8 mouse cellular contexts compared by ENCODE assay signal in the genomic region with DNA sequence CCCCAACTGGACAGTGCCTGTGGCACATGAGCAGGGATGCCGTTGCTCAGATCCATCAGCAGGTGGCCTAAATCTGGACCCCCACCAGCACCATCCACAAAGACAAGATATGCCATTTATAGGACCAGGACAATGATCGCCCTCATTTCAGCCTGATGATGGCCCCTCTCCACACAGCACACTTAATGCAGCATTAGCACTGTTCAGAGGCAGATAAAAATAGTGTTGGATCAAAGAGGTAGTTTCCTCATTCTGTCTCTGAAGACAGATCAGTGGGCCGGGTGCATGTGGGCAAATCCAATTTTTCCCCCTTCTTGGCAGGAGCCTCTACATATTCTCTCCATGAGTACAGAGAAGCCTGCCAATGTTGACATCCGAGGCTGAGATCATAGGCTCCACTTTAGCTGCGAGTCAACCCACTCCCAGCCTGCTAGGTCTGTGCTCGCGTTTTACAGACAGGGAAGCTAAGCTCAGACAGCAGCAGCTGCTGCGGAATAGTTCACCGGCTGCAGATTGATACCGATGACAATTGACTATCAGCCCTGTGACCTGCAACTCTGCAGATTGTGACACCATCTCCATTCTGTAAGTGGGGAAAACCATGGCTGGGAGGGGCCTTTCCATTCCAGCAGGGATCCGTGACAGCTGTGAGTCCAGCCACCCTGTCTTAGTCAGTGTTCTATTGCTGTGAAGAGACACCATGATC.
DNase-seq lines count a peak whose midpoint lies in the region; ATAC-seq and TF ChIP-seq lines count a peak whose summit lies in the region.

No protein-coding gene starts in this region.

- no peak overlapping the region for H3K4me2 ChIP-seq in limb, embryonic 13.5 days (replicated peaks)
- no peak overlapping the region for H3K4me2 ChIP-seq in intestine, postnatal 0 days (replicated peaks; ENCODE audit: low read depth)
- H3K4me2 ChIP-seq in lung, embryonic 15.5 days: peak overlapping the region; percentile 6; the same call in 1 of the 2 replicates

- 82% methylated on average over 11 of the region's 11 CpGs for WGBS in limb, embryonic 13.5 days
- WGBS in limb, embryonic 10.5 days: 85% methylated on average over 11 of the region's 11 CpGs
- WGBS in intestine, postnatal 0 days: 59% methylated on average over 11 of the region's 11 CpGs
- WGBS in lung, embryonic 15.5 days: 40% methylated on average over 11 of the region's 11 CpGs

- no peaks in the 10 kb centered on the region for H3K36me3 ChIP-seq in limb, embryonic 13.5 days
- no peaks in the 10 kb centered on the region for H3K36me3 ChIP-seq in limb, embryonic 10.5 days
- no peaks in the 10 kb centered on the region for H3K36me3 ChIP-seq in intestine, postnatal 0 days (ENCODE audit: control insufficient read depth, insufficient read depth)
- H3K36me3 ChIP-seq in lung, embryonic 15.5 days: no peaks in the 10 kb centered on the region

- H3K27ac ChIP-seq in limb, embryonic 13.5 days: no peak overlapping the region
- no peak overlapping the region for H3K27ac ChIP-seq in limb, embryonic 10.5 days
- peak overlapping the region; percentile 80 for H3K27ac ChIP-seq in gastrocnemius, adult 2 months
- H3K27ac ChIP-seq in intestine, postnatal 0 days (ENCODE audit: low read depth, low read length): no peak overlapping the region
- peak overlapping the region; percentile 56; the same call in 1 of the 2 replicates for H3K27ac ChIP-seq in lung, embryonic 15.5 days

- ATAC-seq in limb, embryonic 13.5 days (ENCODE audit: low FRiP score, low read depth): peak; percentile 67
- no peak for ATAC-seq in intestine, postnatal 0 days
- peak; percentile 74; the same call in 1 of the 2 replicates for ATAC-seq in lung, embryonic 15.5 days (ENCODE audit: borderline replicate concordance, extremely low read depth, low FRiP score, low TSS enrichment)
- no peak for ATAC-seq in megakaryocyte, adult 5-6 weeks (ENCODE audit: poor library complexity, severe bottlenecking)

- no peaks in the 10 kb centered on the region for H3K27me3 ChIP-seq in limb, embryonic 13.5 days
- H3K27me3 ChIP-seq in limb, embryonic 10.5 days (ENCODE audit: low read depth, poor library complexity, severe bottlenecking): no peaks in the 10 kb centered on the region
- no peaks in the 10 kb centered on the region for H3K27me3 ChIP-seq in intestine, postnatal 0 days (replicated peaks; ENCODE audit: control insufficient read depth, insufficient read depth, low read length)
- no peaks in the 10 kb centered on the region for H3K27me3 ChIP-seq in lung, embryonic 15.5 days

- H3K4me3 ChIP-seq in limb, embryonic 13.5 days: no peak overlapping the region
- no peak overlapping the region for H3K4me3 ChIP-seq in limb, embryonic 10.5 days
- H3K4me3 ChIP-seq in gastrocnemius, adult 2 months: peak overlapping the region; percentile 58
- no peak overlapping the region for H3K4me3 ChIP-seq in intestine, postnatal 0 days (ENCODE audit: low read depth, low read length)
- H3K4me3 ChIP-seq in lung, embryonic 15.5 days: no peak overlapping the region

- intact Hi-C loops in gastrocnemius, adult 2 months (cut with DNase I): loop anchor here (5.0 to 10.0 kb wide), 3 partner anchors 68 to 255 kb away; a partner anchor contains a TSS

- TF ChIP-seq CTCF in gastrocnemius, adult 2 months (IDR thresholded peaks at IDR 0.05): peak; percentile 54
- 0 out of 2 replicates have a peak, but pooled peaks have one; percentile 35 for TF ChIP-seq CTCF in intestine, postnatal 0 days (IDR thresholded peaks at IDR 0.05; ENCODE audit: low read depth)

- no peaks in the 10 kb centered on the region for H3K9me3 ChIP-seq in limb, embryonic 13.5 days
- no peaks in the 10 kb centered on the region for H3K9me3 ChIP-seq in limb, embryonic 10.5 days (replicated peaks)
- H3K9me3 ChIP-seq in intestine, postnatal 0 days (ENCODE audit: control insufficient read depth): no peaks in the 10 kb centered on the region
- H3K9me3 ChIP-seq in lung, embryonic 15.5 days: no peaks in the 10 kb centered on the region

- DNase-seq in limb, embryonic 10.5 days (ENCODE audit: low spot score): no peak
- peak; percentile 79 for DNase-seq in gastrocnemius, adult 2 months
- peak; percentile 97 for DNase-seq in telencephalon, adult 2 months (ENCODE audit: low read depth, low spot score)
- DNase-seq in thymus, postnatal 0 days (ENCODE audit: low spot score): no peak

- peaks cover 16% of the 10 kb centered on the region for H3K4me1 ChIP-seq in limb, embryonic 13.5 days
- peaks cover 15% of the 10 kb centered on the region for H3K4me1 ChIP-seq in limb, embryonic 10.5 days
- no peaks in the 10 kb centered on the region for H3K4me1 ChIP-seq in intestine, postnatal 0 days (replicated peaks; ENCODE audit: control insufficient read depth, insufficient read depth, low read length)
- H3K4me1 ChIP-seq in lung, embryonic 15.5 days: peaks cover 14% of the 10 kb centered on the region

- no peak overlapping the region for H3K9ac ChIP-seq in limb, embryonic 13.5 days
- H3K9ac ChIP-seq in intestine, postnatal 0 days (ENCODE audit: low read depth, low read length): no peak overlapping the region
- H3K9ac ChIP-seq in lung, embryonic 15.5 days: no peak overlapping the region

Comparison
In these comparisons a context has a peak if more than half of its experiments do, and no peak if none do; other contexts are left out.
1. ATAC-seq: peak in limb, embryonic 13.5 days (single experiment) and lung, embryonic 15.5 days (single experiment); none in intestine, postnatal 0 days (single experiment) and megakaryocyte, adult 5-6 weeks (single experiment).
2. H3K27ac ChIP-seq: peak in gastrocnemius, adult 2 months (single experiment) and lung, embryonic 15.5 days (single experiment); none in limb, embryonic 13.5 days (single experiment), limb, embryonic 10.5 days (single experiment) and intestine, postnatal 0 days (single experiment).
3. DNase-seq: peak in gastrocnemius, adult 2 months (single experiment) and telencephalon, adult 2 months (single experiment); none in limb, embryonic 10.5 days (single experiment) and thymus, postnatal 0 days (single experiment).